Mouse (Mus musculus) embryo, embryonic 11 days (tissue): ENCODE measurements around the gene Cish.

Source experiments
- DNase-seq: peaks from one replicate; pipeline ENCODE4 v3.0.0-alpha.2; 2015

Gene Cish

DNA sequence AAGGTAGTCTGAATTCAATTTTAAA lies at the start of gene Cish:
Cish (plus strand) TSS at position 11 of the 25 bp plus-strand sequence.
- no peak for DNase-seq

DNA sequence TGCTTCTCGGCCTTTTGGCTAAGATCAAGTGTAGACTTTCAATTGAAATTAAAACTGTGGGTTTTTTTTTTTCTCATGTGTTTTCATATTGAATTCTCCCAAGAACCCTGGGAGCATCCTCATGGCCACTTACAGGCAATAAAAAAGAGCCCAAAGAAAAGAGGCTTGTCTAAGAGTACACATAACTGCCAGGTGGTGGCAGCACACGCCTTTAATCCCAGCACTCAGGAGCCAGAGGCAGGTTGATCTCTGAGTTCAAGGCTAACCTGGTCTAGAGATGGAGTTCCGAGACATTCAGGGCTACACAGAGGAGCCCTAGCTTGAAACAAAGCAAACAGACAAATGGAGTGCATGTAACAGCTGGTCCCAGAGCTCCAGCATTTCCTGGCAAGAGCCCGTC lies 49.7 kb upstream of the Cish start:
- no peak for DNase-seq

DNA sequence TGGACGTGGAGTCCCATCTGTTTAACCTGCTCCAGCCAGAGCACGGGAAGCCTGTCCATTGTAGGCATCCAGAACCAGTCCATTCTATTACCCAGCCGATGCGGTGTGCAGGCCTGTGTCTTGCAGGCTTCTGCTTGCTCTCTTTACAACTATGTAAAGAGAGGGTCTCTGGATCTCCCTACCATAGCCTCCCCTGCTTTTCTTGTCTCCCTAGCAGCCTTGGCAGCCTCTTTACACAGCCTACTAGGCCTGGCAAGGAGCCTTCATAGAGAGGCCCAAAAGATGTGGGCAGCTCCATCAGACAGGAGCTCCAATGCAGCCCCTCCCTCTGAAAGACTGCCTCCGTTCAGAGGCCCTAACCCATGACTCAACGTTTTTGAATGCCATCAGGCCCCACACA lies 46.7 kb upstream of the Cish start:
- DNase-seq = no peak

DNA sequence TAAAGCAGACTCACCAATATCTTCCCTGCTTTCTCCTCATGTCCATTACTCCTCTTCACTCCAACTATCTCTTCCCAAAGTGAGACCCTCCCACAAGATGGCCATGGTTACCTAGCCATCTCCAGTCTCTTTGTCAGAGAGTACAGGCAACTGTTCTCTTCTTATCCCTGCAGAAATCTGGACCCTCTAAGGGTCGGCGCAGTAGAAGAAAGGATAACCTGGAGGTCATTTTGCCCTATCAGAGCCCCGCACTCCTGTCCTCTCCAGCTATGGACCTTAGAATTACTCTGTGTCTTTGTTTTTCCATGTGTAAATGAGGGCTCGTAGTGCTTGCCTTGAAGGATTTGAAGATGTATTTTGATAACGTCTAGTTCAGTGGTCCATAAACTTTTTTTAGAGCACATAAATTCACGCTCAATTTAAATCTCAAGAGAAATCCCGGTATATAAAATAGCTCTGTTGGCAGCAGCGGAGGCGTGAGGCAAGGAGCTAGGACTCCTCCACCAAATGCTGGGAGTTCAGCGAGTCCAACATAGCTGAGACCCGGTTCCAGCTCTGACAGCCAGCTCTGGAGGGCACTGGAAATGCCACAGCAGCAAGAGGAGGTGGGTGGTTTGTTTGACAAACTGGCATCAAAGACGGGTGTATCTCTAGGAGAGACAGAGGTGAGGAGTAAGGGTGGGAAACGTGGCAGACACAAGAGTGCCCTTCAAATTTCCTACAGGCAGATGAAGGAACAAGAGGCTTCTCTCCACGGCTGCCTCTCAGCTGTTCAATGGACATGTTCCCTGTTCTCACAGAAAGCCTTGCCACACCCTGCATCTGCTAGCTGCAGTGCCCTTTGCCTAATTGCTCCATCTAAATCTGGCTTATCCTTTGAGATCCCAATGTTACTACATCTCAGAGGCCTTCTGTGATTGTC lies 45.1 kb upstream of the Cish start:
- DNase-seq = no peak

DNA sequence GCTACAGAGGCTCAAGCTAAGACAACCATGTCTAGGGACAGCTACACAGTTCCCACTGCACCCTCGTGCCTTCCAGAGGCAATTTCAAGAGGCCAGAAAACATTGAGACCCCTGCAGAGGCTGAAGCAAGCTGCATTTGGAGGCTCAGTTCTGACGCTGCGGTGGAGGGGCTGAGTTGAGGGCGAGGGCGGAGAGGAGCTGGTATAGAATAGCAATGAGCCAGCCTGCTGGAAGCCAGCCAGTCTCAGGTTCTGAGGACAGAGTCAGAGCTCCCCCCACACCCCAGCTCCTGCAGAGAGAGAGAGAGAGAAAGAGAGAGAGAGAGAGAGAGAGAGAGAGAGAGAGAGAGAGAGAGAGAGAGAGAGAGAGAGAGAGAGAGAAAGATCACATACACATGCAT lies 43.7 kb upstream of the Cish start:
- no peak for DNase-seq

DNA sequence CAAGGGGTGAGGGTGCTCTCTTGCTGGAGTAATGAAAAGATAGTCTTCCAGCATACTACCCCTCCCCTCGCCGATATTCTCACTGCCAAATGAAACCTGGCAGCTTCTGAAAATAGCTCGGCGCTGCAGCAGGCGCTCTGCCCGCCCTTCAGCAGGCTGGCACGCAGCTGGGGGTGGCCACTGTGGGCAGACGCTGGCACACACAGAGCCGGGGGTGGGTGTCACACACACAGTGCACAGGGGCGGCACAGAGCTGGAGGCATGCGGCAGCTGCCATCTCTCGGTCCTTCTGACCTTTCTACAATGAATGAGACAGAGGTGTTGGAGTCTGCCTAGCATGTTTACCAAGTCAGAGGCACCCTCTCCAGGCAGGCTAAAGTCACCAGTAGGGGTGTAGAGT lies 41.4 kb upstream of the Cish start:
- DNase-seq = no peak

DNA sequence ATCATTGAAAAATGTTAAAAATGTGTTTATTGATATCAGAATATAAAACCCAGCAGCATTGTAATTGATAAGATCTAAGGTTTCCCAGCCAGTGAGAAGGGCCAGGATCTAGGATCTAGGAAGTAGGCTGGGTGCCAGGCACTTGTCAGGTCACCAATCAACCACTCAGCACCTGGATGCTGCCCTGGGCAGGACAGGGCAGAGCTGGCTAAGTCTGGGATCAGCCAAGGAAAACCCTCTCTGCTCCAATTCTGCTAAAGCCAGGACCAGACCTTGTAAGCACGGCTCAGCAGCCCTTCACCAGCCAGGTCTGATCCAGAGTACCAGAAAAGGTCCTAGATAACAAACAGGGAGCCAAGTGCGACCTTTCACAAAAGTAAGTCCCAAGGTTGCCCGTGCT lies 40.9 kb upstream of the Cish start:
- DNase-seq = no peak

DNA sequence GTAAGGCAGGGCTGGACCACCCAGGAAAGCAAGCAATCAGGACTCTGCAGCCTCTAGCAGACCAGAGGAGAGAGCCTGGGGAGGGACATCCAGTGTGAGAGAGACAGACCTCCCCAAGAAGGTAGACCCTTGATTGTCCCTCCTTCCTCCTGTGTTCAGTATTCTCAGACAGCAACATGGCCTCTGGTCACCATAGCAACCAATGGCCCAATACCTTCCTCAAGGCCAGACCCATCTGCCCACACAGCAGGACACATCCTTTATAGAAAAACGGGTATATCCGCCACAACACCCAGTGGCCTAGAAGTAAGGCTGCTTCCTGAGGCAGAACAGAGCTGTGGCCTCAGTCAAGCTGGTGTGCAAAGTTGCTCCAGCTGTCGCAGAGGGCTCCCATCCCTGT lies 40.2 kb upstream of the Cish start:
- DNase-seq = peak; percentile 49

DNA sequence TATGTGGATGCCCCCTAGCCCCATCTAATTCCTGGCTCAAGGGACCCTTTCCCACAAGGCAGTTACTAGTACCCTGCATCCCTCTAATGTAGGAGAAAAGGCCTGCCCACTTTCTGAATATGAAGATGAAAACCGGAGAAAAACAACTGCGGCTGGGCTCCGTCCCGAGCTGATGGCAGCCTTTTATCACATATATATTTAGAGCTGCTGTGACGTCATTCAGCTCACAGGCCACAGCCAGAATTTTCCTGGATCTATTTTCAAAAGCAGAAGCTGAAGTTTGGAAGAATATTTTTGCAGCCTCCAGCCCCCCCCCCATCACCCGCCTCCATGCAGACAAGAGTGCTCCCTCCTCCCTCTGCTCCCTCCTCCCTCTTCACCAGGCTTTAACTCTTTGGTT lies 36.3 kb upstream of the Cish start:
- DNase-seq = no peak

DNA sequence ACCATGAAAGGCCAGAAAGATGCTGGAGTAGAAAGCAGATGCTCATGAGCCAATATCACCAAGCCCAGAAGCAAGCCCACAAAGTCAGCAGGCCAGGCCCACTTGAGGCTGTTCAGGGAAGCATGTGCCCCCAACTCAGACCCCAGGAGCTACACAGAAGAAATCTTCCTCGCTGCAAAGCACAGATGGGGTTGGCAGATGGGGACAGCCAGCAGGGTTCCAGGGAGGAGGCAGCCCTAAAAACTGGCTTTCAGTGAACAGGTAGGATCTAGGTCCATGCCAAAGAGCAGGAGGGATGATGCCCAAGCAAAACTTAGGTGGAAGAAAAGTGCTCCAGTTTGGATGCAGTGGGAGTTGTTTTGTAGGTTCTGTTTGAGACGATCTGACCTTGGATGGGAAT lies 35.4 kb upstream of the Cish start:
- DNase-seq = no peak

DNA sequence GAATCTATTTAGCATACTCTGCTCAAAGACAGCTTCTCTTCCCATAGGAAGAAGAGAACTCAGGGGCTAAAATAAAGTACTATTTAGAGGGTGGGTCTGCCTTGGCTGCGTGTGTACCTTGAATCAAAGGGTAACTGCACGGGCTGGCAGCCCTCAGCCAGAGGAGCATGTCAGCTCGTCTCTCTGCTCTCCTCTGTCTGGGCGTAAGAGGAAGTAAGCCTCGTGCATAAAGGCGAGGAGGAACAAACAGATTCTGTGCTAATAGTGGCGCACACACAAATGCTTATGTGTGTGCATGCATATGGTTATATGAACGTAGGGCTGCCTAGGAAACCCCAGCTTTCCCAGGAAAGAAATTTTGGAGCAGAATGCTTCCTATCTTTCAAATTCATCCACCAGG lies 35.0 kb upstream of the Cish start:
- DNase-seq = no peak

DNA sequence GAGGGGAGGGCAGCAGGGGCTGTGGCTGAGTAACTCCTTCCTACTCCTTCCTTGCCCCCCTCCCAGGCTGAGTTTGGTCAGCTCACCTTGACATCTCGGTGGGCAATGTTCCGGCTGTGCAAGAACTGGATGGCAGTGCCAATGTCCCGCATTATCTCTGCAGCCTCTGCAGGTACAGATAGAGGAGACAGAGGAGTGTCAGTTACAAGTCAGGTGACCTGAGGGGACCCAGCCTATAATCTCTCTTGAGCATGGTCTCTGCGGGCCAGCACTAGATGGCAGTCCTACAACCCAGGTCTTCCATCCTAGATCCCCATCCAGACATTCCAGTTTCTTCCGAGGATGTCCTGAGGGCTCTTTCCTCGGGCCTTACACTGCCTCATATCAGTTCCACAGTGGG lies 34.0 kb upstream of the Cish start:
- no peak for DNase-seq

DNA sequence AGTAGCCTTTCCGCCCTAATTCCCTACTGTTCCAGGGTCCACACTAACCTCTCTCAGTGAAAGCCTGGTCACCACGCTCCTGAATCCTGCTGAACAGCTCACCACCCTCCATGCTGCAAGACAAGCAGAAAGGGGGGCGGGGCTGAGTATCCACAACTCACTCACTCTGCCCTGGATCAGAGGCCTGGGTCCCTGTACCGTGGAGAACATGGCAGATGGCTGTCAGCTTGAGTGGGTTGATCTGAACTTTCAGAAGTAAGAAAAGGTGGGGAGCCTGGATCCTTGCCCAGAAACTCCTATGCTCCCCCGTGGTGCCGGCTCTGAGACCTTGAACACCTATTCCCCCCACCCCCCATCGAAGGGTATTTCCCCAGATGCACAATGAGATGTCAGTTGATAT lies 33.5 kb upstream of the Cish start:
- DNase-seq = no peak

DNA sequence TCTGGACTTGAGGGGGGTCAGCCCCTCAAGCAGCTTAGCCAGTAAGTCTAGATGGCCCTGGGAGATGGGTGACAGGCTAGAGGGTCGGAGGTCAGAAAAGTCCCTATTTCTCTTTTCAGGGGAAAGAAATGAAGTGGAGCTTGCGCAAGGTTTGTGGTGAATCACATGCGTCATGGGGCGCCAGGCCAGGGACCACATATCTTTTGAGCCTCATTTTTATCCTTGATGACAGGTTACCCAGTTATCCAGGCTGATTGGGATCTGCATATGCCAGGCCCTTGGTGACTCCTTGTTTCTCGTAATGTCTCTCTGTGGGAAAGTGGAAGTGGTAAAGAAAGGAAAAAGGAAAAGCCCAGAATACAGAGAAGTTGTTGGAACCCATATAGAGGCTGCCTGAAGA lies 31.9 kb upstream of the Cish start:
- DNase-seq = no peak

DNA sequence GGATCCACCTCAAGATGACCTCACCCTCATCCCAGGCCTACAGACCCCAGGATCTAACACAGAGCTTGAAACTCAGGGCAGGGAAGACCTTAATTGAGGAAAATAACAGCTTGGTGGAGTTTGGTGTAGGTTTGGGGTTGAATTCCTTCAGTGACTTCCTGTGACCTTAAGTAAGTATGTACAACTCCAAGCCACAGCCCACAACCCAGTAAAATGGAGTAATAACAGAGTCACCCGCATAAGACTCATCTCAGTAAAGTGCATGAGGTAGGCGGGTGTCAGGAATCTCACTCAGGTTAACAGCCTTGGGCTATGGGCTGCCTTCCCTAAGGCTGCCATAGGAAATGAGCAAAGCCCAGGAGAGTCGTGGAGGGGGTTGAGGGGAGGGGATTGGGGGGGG lies 31.1 kb upstream of the Cish start:
- no peak for DNase-seq

DNA sequence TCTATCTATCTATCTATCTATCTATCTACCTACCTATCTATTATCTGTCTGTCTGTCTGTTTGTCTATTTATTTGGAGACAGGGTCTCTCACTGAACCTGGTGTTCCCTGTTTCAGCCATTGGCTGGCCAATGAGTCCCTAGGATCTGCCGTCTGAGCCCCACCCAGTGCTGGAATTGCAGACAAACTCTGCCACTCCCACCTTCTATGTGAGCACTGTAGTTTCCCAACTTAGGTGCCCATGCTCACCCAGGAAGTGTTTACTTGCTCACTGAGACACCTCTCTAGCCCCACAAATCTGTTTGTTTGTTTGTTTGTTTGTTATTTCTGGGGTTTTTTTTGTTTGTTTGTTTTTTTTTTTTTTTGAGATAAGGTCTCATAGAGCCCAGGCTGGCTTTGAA lies 28.8 kb upstream of the Cish start:
- no peak for DNase-seq

DNA sequence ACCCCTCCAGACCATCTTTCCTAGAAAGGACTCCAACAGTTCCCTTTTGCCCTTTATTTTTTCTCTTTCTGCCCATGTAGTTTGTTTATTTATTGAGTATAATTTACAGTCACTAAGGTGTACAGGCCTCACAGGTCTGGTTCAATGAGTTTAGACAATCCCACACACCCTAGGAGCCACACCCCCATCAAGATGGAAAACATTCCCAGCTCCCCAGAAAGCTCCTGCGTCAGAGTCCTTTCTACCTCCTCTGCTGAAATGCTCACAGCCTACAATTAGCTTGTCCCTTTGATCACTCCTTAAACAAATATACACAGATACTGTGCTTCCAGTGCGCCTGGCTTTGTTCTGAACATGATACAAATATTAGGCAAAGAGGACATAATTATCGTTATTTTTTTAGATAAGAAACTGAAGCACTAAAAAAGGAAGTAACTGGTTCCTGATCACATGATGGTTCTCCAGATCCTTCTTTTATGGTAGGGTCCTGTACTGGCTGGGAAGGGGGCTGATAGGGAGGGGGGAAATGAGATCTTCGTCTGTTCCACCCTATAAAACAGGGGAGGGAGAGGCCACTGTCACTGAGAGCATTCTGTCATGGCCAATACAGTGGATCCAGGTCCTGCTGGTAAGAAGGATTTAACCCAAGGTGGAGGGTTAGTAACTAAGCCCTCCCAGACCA lies 28.0 kb upstream of the Cish start:
- DNase-seq = no peak

DNA sequence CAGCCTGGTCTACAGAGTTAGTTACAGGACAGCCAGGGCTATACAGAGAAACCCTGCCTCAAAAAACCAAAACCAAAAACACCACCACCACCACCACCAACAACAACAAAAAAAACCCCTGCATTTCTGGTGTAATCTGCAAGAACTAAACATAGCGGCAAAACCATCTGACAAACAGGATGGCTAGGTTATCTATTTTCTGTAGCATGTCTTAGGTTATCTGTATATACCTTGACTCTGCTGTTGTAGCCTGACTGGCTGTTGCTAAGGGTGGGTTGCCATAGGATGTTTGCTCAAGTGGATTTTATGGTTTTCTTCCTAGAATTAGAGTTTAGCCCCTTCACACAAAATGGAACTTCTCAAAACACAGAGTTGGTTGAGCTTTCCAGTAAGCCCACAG lies 26.1 kb upstream of the Cish start:
- no peak for DNase-seq

DNA sequence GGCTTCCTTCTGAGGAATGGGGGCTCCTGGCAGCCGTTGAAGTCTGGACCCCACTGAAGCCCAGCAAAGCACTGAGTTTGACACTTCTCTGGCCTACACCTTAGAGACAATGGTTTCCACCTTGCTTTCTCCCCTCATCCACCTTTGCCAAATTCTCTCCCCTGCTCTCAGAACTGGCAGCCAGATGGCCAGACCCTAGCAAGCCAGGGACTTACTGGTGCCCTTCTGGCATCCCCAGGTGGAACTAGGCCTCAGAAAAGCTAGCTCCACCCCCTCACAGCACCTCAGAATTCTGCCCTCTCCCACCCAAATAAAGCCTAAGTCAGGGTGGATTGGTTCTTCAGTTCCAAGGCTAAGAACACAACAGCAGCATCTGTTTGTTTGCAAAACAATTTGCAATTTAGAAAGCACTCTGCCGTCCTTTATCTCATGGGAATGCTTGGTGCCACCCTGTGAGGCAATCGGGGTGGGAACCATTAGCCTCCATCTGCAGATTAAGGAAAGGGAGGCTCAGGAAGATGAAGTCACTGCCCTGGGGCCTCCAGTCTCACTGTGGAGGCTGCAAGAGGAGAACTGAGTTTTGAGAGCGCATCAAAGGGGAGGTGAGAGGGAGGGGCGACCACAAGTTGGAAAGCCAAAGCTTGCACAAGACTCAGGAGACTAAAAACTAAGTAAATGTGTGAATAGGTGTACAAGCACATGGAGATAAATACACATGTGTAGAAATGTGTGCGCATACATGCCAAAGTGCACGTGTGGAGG lies 24.5 kb upstream of the Cish start:
- DNase-seq = no peak

DNA sequence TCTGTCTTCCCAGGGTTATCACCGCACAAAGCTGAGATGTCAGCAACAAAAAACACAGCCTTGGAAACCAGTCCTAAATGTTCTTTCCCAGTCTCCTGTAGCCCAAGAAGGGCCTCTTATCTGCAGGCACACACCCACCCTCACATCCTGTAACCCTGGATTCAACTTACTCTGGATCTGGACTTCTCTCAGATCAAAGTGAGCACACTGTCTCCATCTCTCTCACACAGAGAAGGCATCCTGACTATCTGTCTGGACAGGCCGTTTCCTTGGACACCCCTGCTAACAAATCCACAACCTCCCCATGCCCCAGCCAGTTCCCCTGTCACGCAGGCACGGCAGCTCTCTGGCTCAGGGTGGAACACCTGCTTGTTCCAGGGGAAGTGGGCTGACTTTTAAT lies 23.5 kb upstream of the Cish start:
- DNase-seq = no peak

DNA sequence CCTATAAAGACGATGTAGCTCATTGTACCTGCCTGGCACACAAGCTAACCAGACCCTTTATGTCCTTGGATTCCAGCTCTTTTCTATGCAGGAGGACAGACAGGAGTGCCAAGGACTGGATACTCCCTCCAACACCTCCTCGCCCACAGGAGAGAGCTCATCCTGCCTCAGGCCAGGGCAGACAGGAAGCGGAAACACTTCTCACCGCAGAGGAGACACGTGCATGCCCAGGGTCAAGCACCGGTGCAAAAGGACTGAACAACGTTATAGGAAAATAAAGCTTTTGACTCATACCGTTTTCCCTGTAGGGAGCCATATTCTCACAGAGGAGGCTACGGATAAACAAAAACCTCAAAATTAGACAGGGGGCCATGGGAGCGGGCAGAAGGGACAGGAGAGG lies 22.6 kb upstream of the Cish start:
- DNase-seq = no peak

DNA sequence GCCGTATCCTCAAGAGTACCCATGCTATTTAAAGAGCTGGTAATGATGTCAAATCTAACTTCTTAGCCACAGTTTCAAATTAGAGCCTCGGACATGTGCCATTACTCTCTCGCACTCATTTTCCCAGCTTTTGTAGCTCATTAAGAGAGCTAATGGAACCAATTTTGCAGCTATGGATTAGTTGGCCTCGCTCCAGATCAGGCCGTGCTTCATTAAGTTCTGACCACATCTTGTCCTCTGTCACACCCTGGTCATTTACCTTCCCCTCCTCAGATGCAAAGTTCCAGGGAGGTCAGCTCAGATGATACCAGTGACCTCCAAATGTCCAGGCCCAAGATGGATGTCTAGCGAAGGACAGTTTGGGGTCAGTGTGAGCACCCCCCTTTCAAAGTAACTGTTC lies 21.1 kb upstream of the Cish start:
- DNase-seq = no peak

DNA sequence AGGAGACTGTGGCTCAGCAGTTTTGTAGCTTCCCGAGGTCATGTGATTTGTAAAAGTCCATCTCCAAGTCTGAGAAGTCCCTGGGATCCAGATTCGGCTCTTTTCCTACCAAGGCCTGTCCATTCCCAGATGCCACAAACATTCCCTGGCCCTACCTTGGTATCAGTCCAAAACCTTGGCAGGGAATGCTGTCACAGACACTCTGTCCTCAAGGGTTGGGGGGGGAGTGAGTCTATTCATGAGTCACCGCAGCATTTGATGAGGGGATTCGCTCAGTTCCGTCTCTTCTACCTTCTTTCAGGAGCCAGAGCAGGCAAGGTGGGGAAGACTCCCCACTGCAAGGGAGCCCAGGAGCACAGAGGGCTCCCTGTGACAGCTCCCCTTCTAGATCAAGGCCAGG lies 20.1 kb upstream of the Cish start:
- no peak for DNase-seq

DNA sequence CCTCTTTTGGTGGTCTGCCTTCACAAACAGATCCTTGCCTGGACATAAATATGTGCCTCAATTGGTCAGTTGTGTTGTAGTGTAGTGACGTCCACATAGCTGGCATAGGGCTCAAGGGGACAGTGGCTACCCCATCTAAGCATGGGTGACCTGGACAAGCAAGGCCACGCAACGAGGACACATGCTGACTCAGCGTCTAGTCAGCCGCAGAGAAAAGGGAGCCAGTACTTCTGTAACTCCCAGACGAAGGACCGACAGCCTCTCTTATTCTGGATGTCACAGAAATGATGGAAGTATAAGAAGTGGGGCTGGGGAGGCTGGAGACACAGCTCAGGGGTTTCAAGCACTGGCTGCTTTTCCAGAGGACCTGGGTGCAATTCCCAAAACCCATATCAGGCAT lies 18.2 kb upstream of the Cish start:
- no peak for DNase-seq

DNA sequence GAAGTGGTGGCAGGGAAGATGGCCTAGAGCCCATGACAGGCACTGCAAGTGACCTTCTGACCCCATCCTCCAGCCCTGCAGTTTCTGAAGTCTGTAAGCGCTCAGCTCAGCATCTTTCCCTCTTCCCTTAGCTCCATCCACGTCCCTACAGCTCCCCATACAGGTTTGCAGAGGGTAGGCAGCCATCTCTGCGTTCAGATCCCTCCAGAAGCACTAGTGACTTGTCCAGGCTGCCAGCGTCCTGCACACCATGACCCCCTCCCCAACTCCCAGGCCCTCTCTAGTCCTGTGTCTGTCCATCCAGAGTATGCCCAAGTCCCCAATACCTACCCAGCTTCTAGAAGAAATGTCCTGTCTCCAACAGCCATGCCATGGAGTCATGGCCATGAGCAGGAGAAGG lies 17.7 kb upstream of the Cish start:
- no peak for DNase-seq
